Mouse (Mus musculus) frontal cortex, postnatal 25 days (tissue): Measurements from ENCODE around the gene Tenm2.

Experiments used
- DNase-seq, 2 experiments: peaks; one replicate each; pipeline ENCODE4 v3.0.0; 2022; ENCODE audit warnings: low spot score in 2 of 2

The Tenm2 gene

DNA sequence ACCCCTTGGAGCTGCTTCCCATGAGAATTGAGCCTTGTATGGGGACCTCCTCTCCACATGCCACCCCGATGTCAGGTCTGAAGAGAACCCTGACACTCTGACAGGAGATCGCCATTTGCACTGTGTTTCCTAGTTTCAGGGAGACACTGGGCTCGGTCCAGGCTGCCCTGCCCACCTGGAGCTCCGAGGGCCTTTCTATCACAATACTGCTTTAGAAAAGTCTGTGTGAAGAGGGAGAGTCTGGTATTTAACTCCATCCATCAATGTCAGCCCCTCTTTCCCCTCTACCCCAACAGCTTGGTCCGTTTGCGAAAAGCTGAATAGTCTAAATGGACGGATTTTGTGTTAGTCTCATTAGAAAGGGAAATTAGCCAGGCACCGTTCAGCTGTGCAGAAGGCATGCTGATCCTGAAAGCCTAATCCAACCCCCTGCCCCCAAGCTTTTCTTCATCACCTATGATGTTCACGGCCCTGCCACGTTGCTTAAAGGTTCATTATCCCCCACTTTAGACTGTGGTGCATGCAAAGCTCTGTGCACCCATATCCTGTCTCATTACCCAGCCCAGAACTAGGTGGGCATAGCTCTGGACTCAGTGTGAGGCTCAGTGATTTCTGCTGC is 538.6 kb downstream of the Tenm2 start:
- DNase-seq: no peak

DNA sequence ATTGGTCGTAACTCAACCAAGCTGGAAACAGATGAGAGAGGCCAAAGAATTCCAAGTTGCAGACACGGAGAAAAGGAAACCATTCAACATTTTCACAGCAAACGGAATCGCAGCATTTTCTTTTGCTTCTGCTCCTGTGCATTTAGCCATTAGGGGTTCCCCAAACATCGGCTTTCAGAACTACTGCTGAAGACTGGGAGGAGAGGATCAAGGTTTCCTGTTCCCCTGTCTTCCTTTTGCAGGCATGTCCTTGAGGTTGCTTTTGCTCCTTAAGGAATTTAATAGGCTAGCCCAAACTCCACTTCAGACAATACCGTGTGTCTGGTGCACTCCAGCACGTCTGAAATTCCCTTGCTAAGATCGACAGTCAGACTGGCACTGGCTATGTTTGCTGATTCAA is 541.0 kb downstream of the Tenm2 start:
- no peak for DNase-seq

DNA sequence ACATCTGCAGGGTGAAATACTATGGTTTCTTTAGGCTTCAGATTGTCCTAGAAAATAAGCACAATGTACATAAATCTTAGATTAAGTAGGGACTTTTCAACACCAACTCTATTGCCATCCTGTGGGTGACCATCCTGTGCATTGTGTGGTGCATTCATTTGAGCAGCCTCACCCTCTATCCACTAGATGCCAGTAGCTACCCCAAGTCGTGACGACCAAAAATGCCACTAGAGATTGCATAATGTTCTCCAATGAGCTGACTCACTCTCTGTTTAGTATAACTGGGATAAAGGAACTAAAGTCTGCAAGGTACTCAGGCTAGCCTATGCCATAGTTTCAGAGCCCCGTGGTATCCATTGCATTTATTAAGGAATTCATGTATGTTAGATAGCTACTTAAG is 543.1 kb downstream of the Tenm2 start:
- DNase-seq: no peak

DNA sequence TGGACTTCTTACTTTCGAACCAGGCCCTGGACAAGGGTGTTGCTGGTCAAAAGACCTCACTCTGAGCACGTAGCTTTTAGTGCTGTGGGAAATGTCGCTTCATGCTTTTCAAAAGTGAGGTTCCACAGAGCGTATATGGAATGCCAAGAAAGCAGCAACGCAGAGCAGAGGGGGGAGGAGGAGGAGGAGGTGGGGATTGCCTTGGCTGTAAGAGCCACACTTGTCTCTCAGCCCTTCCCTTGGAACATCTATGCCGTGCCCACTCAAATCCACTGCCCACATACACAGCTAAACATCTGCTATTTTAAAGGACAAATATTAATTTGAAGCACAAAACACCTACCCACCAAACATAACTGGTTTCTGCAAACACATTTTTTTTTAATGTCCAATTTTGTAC is 544.9 kb downstream of the Tenm2 start:
- no peak for DNase-seq

DNA sequence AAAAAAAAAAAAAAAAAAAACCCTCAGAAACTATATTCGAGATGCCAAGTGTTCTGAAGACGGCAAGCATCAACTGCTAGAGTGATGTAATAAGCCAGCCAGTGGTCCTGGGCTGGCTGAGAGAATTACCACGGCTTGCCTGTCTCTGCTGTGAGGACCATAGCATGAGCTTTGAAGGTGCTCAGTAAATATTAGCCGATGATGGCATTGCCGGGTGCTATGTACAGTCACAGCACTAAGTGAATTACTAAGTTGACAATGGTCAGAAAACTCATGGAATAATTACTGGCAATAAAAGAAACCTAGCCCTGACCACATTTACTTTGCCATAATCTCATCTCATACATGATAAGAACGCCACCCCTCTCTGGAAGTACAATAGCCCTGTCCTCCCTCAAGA is 549.5 kb downstream of the Tenm2 start:
- DNase-seq: no peak

DNA sequence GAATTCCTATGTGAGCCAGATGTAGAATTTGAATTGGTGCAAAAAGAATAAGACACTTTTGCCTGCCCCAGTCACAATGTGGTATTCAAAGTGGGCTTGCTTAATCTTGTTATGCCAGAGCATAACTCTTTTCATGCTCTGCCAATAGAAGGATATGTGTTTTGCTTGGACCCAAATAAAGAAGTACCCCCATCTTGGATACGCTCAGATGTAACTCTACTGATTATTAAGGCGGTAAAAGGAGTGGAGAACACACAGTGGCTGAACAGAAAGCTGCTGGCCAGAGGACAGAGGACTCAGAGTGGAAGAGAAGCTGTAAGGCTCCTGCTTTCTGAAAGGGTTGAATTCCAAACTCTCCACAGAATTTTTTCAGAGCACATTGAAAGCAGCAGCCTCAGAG is 556.4 kb downstream of the Tenm2 start:
- no peak for DNase-seq

DNA sequence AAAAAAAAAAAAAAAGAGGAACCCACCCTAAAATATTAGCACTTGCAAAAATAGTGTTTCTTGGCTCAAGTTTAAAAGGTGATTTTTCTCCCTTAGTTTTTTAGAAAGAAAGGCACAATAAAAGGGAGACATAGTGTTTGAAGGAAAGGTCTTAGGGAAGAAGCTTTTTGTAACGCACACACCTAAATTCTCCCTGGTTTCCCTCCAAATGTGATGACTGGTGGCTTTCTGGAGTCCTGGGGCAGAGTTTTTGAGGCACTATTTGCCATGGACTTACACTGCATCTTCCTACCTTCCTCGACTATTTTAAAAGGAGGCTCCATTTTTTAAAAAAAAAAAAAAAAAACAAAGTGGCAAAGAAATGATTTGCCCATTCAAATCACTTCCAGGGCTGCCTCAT is 557.2 kb downstream of the Tenm2 start:
- no peak for DNase-seq

DNA sequence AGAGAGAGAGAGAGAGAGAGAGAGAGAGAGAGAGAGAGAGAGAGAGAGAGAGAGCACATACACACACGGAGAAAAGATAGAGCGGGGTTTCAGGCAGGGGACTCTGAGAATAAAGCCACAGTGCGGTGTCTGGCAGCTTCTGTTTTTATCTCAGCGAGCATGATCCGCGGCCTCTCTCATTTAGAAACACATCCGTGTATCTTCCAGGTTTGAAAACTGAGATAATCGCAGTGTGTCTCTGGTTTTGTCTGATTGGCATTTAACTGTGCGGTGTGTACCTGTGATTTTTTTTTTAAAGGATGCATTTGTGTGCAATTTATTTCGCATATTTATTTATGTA is 557.7 kb downstream of the Tenm2 start:
- DNase-seq: no peak

DNA sequence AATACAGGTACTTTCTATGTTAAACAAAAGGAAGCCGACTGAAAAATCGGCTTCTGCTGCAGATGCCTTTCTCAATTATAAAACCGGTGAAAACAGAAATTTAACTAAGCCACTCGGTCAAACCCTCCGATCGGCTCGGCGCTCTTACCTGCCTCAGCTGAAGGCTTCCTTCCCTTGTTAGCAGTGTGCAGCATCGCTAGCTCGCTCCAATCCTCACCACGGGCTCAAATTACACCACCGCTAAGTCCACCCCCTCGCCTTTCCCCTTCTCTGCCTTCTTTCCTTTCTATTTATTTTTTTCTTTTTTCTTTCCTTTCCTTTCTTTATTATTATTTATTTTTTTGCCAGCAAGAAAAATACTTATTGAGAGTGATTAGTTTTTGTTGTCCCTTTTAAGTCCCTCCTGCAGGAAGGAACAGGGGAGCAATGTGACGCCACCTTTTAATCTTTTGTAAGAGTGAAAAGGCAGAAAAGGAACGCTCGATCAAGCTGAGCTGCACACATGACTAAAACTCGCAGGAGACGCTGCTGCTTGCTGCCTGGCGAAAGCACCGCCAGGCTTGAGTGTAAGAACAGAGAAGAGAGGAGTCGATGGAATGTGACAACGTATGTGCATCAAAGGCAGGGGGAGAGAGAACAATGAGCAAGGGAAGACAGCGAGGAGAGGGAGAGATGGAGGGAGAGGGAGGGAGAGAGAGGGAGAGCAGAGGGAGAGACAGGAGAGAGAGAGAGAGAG is 558.3 kb downstream of the Tenm2 start:
- DNase-seq: no peak

DNA sequence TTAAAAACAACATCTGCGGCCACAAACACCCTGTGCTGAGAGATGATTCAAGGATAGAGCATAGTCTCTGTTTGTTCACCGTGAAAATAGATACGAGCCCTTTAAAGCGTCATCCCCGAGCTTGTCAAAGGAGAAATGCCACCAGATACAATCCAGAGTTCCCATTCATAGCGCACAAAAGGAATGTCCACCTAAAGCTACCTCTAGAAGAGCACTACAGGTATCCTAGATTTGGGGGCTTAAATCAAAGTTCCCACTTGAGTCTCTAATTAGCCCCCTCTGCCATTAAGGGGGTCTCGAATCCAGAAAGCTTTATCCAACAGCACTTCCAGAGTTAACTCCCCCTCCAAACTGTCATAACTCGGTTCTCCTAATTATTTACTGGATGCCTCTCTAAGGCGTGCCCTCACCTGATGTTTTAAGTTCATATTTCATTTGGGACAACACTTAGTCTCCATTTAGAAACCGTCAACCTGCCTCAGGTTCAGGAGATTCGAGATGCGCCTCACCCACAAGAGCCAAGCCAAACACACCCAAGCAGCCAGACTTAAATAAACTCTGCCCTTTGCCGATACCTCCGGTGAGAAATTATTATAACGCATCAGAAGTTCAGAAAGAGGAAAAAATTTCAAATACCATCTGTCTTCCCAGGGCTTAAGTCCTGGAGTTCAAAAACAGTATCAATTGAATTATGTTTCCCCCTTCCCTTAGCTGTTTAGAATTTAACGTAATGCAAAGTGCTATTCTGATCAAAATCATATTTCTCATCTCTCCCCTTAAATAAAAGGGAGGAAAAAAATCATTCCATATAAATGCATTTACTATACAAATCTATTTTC is 559.1 kb downstream of the Tenm2 start:
- no peak for DNase-seq

DNA sequence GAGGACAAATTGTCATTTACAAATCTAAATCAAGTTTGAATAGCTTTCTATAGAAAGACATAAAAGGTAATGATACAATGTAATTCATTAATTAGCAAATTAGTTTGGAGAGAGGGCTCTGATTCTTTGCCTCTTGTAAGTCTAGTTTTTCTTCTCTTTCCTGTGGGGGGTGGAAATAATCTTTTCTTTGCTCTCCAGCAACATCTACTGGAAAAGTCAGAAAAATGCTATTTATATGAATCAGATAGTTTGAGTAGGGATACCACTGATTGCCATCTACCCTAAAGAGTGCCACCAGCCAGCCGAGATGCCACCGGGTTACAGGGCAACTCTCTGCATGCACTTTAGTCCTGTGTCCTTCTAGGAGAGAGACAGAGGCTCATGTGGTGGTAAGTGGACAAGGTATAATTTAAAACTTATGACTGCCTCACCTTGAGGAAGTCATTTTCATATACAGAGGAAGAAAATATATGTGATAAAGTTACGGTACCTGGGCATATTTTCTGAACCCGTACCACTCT is 560.8 kb downstream of the Tenm2 start:
- no peak for DNase-seq

DNA sequence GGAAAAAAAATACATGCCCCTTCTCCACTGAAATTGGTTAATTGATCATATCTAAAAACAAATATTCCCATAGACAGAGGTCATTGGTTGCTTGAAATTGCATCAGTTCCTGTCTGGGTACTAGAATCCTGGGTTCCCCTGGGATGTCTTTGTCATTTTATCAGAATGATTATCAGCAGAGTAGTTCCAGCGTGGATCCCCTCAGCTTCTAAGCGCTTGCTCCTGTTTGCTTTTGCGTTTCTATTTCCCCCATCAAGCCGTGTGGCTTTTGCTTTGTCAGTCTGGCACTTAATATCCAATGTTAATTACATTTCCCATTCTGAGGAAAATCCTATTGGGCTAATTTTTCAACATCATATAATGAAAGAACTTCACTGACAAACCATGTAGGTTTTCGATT is 561.6 kb downstream of the Tenm2 start:
- DNase-seq: no peak

DNA sequence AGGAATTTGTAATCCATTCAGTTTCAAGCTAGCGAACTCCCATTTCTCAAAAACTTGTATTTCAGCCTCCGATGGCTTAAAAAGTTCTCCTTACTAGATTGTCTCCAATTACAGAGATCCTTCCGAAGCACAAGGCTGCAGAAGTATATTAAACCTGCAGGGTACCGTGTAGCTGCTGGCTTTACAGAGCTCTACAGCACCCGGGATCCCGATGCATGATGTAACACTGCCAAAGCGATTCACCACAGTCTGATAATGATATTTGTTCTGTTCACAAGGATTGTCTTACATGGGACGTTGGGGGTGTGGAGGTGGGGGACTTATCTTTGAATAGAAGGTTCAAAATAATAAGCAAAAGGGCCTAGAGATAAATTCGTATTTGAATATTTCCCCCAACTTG is 564.6 kb downstream of the Tenm2 start:
- DNase-seq: no peak

DNA sequence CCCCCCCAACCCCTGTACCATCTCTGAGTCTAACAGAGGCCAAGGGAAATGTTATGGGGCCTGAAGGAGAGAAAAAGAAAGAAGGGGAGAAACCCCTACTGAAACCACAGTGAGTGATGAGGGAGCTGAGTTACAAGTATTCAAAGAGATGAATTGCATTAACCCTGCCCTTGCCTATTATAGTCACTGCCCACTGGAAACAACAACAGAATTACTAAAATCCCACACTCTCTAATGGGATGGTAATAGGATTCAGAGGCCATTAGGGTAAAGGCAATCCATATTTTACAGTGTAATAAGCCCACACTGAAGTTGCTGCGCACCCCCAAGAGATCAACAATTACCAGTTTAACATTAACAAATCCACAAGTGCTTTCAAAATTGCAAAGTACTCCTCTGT is 571.7 kb downstream of the Tenm2 start:
- no peak for DNase-seq

DNA sequence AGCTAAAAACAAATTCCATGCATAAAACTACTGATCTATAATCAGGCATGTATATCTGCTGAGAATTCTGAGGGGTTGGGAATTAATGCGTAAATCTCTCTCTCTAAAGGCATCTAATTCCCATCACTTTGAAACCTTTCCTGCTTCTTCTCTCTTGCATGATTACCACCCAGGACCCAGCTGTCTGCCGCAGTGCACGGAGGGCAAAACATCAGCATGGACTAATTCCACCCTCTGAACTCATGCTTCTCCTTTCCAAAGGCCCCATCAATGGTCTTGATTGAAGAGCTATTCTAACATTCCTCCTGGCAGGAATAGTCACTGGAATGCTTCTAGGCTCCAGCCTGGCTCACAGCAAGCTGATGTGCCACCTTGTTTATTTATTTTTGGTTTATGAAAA is 572.2 kb downstream of the Tenm2 start:
- DNase-seq: no peak

DNA sequence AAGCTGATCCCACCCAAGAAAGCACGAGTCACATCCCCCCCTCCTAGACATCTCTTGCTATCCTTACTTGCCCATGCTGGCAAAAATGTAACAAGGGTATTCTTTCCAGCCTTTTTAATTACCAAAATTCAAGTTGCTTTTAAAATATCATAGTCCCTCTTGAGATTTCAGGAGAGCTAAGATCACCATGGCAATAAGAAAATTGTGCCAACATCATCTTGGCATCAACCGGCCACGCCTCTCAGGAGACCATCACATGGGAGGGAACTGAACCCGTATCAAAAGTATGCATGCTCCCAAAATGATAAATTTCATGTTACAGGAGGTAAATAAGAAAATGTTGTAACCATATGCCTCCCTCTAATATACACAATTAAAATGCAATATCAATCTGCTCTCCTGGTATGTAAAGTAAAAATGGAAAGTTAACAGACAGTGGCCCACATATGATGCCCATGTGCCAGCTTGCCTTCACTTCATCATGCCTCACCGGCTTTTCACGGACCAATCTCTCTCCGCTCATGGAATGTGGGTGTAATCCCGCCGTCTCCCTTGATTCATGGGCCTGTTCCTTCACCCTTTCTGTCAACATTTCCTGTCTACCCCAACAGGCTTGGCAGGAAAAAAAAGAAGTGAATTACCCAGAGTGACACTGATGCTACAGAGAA is 582.0 kb downstream of the Tenm2 start:
- DNase-seq: no peak

DNA sequence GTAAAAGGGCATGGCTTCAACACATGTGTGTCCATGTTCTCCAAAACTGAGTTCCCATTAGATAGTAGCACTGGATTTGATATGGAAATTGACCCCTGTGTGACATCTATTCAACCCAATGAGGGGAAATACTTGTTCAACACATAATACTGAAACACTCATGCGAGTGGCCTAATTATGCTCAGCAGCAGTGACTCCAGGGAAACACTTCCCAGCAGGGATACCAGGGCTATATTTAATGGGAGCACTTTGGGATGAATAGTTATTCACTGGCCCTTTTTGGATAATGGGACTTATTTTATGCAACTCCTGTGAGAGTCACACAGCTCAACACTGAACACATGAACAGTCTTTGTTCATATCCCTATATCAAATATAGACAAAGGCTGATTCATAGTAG is 588.6 kb downstream of the Tenm2 start:
- DNase-seq: no peak

DNA sequence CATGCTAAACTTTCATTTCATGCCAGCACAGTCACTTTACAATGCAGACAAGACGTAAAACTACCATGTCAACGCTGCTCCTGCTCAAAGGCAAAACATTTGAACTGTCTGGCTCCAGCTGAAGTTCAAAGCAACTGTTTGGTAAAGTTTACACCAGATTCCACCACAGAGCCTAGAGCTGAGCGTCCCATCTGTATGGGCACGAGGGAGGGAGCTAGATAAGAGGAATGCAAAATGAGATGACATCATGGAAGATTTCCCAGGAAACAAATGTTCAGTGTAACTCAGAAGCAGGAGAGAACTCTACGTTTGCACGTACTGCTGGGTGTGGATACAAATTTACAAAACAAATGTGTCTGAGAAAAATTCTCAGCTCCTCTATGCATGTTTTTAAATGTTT is 600.7 kb downstream of the Tenm2 start:
- DNase-seq: no peak

DNA sequence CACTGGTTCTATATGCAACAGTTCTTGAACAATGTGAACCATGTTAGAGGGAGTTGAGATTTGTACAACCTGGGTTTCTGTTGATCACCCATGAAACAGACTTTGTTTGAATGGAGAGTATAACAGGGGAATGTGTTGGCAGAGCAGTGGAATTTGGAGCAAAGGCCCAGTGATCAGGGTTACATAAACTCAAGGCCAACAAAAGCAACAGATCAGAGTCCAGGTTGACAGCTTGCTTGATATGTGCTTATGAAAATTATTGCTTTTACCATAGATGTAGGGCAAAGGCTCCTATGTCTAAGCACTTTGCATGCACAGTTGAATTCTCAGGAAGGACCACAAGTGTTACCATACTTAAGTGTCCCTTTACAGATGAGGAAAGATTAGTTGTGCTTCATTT is 603.6 kb downstream of the Tenm2 start:
- DNase-seq: no peak

DNA sequence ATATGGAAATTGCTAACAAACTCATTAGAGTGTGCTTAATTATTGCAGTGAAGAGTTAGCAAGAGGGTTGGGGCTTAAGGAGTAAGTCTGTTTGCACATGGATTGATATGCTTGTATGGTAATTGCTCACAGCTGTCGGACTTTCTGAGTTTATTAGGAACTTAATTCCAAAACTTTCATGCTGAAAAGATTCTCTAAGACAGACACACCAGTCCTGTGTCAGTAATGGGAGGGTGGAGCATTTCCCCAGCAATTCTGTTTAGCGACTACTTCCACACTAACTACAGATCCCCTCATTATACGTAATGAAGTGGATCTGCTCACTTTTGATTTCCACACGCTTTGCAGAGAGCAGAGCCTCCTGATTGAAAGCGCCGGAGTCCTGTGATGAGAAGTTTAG is 622.0 kb downstream of the Tenm2 start:
- DNase-seq: no peak

DNA sequence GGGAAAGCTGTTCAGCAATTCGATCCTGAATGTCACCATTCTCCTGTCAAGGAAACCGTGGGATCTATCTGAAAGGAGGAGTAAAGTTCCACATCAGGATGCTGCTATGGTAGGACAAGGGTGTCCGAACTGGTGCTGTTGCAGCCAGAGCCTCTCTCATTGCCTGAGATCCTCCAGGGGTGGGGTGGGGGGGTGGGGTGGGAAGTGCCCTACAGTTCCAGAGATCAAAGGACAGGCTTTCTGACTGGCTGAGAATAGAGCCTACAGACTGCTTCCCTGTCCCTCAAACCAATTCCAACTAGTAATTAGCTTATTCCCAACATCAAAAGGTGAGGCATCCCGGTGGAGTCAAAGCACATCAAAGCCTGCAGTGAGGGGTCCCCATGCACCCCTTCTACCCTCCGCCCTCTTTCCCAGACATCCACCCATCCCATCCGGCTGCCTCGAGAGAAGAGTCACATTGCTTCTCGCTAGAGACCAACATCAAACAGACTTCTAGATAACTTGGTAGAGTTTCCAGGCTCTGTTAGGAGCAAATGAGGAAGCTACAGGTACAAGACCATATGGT is 630.9 kb downstream of the Tenm2 start:
- DNase-seq: no peak

DNA sequence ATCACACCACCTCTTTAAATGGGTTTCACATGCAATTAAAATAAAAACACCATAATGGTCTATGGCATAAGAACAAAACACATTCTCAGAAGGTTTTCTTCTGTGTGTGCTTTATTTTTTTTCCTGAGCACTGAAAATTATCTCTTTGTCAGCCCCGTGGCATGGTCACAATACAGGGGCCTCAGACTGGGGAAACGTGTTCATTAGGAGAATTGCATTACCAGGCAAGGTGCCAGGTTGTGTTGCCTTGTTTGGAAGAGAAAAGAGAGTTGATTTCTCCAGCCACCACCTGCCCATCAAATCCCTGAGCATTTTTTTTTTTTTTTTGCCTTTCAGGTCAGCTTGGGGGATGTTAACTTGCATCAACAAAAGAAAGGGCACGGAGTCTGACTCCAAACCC is 631.5 kb downstream of the Tenm2 start:
- DNase-seq: no peak
